Mouse (Mus musculus) mouse trophoblast stem cell (cell line): ENCODE measurements at regions not wholly inside any gene's neighbourhood (a gene's known extent, or its start where the extent isn't known, plus 50 kb on each side); places are given as distances from the start of the nearest gene placed in this dataset.

ENCODE experiments used
- in situ Hi-C, 2 experiments: fragments of 300-500 bp; cut with MseI, MboI; formaldehyde crosslinking; loops; 2 replicates in 1 of 2; 3 replicates in 1 of 2; pipeline ENCODE4 v1.15.1; 2025

GRCm38 (mm10) chr13:100893096-100893495, 59.9 kb upstream of the Slc30a5 start:
- in situ Hi-C loops = no loop called here

GRCm38 (mm10) chr13:100892647-100893071, 59.4 kb upstream of the Slc30a5 start:
- in situ Hi-C loops = no loop called here

GRCm38 (mm10) chr13:100892204-100892603, 59.0 kb upstream of the Slc30a5 start:
- in situ Hi-C loops = no loop called here

- in situ Hi-C loops = no loop called here
Measured at GRCm38 (mm10) chr13:100890457-100890856, 57.2 kb upstream of the Slc30a5 start.

GRCm38 (mm10) chr13:100888481-100888880, 55.3 kb upstream of the Slc30a5 start:
- in situ Hi-C loops = no loop called here

- in situ Hi-C loops = no loop called here
Measured at GRCm38 (mm10) chr13:100883711-100884110, 50.5 kb upstream of the Slc30a5 start.
